Mouse (Mus musculus): ENCODE measurements around the gene Olfr1052. TPM values are rescaled to one million over a fixed set of nuclear protein-coding genes. Genes with fewer than 3 reads are reported as not detected.
"Not testable (repeated sequence)": the region's sequence is repeated elsewhere in the genome, so short reads cannot be mapped to it uniquely, and the experiment has no call there.

The Olfr1052 gene
- polyA plus RNA-seq (2014; fragmentation: Nextera tagmentation; extraction: Ambion mirVana) = not detected in 2 replicates

- ATAC-seq (ENCODE audit: low FRiP score, low TSS enrichment) (no peak), DNase-seq (no peak)
- Histone ChIP-seq H3K4me2 (ENCODE audit: low read length) (no peak within 1 kb of the TSS), H3K36me3 (ENCODE audit: control insufficient read depth, insufficient read depth, low read length) (no peaks in the 10 kb centered on the region), H3K4me1 (ENCODE audit: control insufficient read depth, insufficient read depth, low read length) (no peaks in the 10 kb centered on the region), H3K9ac (replicated peaks; ENCODE audit: low read length) (no peak within 1 kb of the TSS), H3K27me3 (ENCODE audit: control insufficient read depth, insufficient read depth, low read length) (no peaks in the 10 kb centered on the region), H3K27ac (replicated peaks; ENCODE audit: low read depth, low read length) (no peak within 1 kb of the TSS), H3K9me3 (ENCODE audit: control insufficient read depth, low read length) (no peaks in the 10 kb centered on the region), H3K4me3 (replicated peaks; ENCODE audit: low read depth, low read length) (no peak within 1 kb of the TSS)
Observed at GRCm38 (mm10) chr2:86292155-86292554, at the start of gene Olfr1052. TSS of gene Olfr1052 (plus strand) at chr2:86292455.

- not testable (repeated sequence) for H3K4me3 ChIP-seq (replicated peaks; ENCODE audit: low read depth, low read length); H3K4me2 ChIP-seq (ENCODE audit: low read length); ATAC-seq (ENCODE audit: low FRiP score, low TSS enrichment); H3K36me3 ChIP-seq (ENCODE audit: control insufficient read depth, insufficient read depth, low read length); H3K27me3 ChIP-seq (ENCODE audit: control insufficient read depth, insufficient read depth, low read length); H3K9me3 ChIP-seq (ENCODE audit: control insufficient read depth, low read length); H3K27ac ChIP-seq (replicated peaks; ENCODE audit: low read depth, low read length); DNase-seq; H3K9ac ChIP-seq (replicated peaks; ENCODE audit: low read length); H3K4me1 ChIP-seq (ENCODE audit: control insufficient read depth, insufficient read depth, low read length)
Observed at GRCm38 (mm10) chr2:86258228-86258627, 34.0 kb upstream of the Olfr1052 start, which contains the start of gene Olfr1049. TSS of gene Olfr1049 (minus strand) at chr2:86258328.

GRCm38 (mm10) chr2:86278988-86279387 is 13.3 kb upstream of the Olfr1052 start, which contains the start of gene Olfr1051:
TSS of gene Olfr1051 (minus strand) at chr2:86279088.
- DNase-seq; H3K36me3 ChIP-seq (ENCODE audit: control insufficient read depth, insufficient read depth, low read length); H3K27me3 ChIP-seq (ENCODE audit: control insufficient read depth, insufficient read depth, low read length); H3K4me1 ChIP-seq (ENCODE audit: control insufficient read depth, insufficient read depth, low read length); H3K4me2 ChIP-seq (ENCODE audit: low read length); H3K9me3 ChIP-seq (ENCODE audit: control insufficient read depth, low read length); H3K9ac ChIP-seq (replicated peaks; ENCODE audit: low read length); ATAC-seq (ENCODE audit: low FRiP score, low TSS enrichment); H3K4me3 ChIP-seq (replicated peaks; ENCODE audit: low read depth, low read length); H3K27ac ChIP-seq (replicated peaks; ENCODE audit: low read depth, low read length): not testable (repeated sequence)

DNA sequence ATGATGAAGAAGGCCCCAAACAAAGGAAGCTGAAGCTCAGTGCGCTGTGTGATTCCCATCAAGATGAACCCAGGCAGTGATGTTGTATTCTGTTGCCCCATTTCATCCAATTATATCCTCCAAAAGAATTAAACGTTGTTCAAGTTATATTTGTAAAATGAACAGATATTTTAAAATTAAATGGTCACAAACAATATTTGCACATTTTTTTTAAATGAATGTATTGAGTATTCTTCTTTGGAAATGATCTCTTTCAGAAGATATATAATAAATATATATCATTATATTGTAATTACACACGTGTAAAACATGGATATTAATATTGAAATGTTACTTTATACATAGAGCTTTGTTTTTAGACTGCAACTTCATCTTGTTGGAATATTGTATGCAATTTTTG is 22.9 kb downstream of the Olfr1052 start, which contains the start of gene Olfr1053:
Olfr1053 (minus strand) TSS at position 101 of the 400 bp plus-strand sequence.
- no peaks in the 10 kb centered on the region for H3K36me3 ChIP-seq (ENCODE audit: control insufficient read depth, insufficient read depth, low read length)

DNA sequence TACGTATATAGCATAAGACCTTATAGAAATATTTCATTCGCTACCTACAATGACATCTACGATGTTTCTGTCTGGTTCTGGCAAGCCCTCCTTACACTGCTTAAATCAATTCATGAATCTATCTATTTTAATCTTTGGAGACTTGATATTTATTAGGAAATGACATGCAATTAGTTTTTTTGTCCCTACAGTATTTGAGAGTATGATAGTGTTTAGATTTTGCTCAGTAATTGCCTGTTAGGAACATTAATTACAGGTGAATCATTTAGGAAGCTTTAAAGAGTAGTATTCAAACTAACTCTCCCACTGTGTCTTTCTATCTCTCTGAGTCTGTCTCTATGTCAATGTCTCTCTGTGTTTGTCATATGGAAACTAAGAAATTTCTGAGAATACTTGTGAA is 43.1 kb downstream of the Olfr1052 start, which contains the start of gene Olfr1054:
Olfr1054 (minus strand) TSS at position 101 of the 400 bp plus-strand sequence.
- no peaks in the 10 kb centered on the region for H3K4me1 ChIP-seq (ENCODE audit: control insufficient read depth, insufficient read depth, low read length)
- no peak for DNase-seq
- no peaks in the 10 kb centered on the region for H3K27me3 ChIP-seq (ENCODE audit: control insufficient read depth, insufficient read depth, low read length)

More for the DNA sequence above, 22.9 kb downstream of the Olfr1052 start, which contains the start of gene Olfr1053:
- DNase-seq (no peak), ATAC-seq (ENCODE audit: low FRiP score, low TSS enrichment) (no peak)
- Histone ChIP-seq H3K4me2 (ENCODE audit: low read length) (no peak within 1 kb of the TSS), H3K27me3 (ENCODE audit: control insufficient read depth, insufficient read depth, low read length) (no peaks in the 10 kb centered on the region), H3K4me3 (replicated peaks; ENCODE audit: low read depth, low read length) (no peak within 1 kb of the TSS), H3K9me3 (ENCODE audit: control insufficient read depth, low read length) (no peaks in the 10 kb centered on the region), H3K4me1 (ENCODE audit: control insufficient read depth, insufficient read depth, low read length) (no peaks in the 10 kb centered on the region), H3K27ac (replicated peaks; ENCODE audit: low read depth, low read length) (no peak within 1 kb of the TSS), H3K9ac (replicated peaks; ENCODE audit: low read length) (no peak within 1 kb of the TSS)
- WGBS = 65% methylated on average over 3 of the region's 3 CpGs

More for the DNA sequence above, 43.1 kb downstream of the Olfr1052 start, which contains the start of gene Olfr1054:
- no peak within 1 kb of the TSS for H3K4me3 ChIP-seq (replicated peaks; ENCODE audit: low read depth, low read length)
- H3K27ac ChIP-seq (replicated peaks; ENCODE audit: low read depth, low read length) = no peak within 1 kb of the TSS
- ATAC-seq (ENCODE audit: low FRiP score, low TSS enrichment) = no peak
- no peak within 1 kb of the TSS for H3K4me2 ChIP-seq (ENCODE audit: low read length)
- no peak within 1 kb of the TSS for H3K9ac ChIP-seq (replicated peaks; ENCODE audit: low read length)
- WGBS = 91% methylated on average over 3 of the region's 3 CpGs
- no peaks in the 10 kb centered on the region for H3K36me3 ChIP-seq (ENCODE audit: control insufficient read depth, insufficient read depth, low read length)
- H3K9me3 ChIP-seq (ENCODE audit: control insufficient read depth, low read length) = no peaks in the 10 kb centered on the region

Other genes starting within 250 kb of the Olfr1052 start
- gene Olfr1034, start 246.6 kb upstream of the Olfr1052 start, polyA plus RNA-seq (2014; fragmentation: Nextera tagmentation; extraction: Ambion mirVana) = not detected in 2 replicates
- not detected in 2 replicates for gene Olfr1036, start 218.5 kb upstream of the Olfr1052 start, polyA plus RNA-seq (2014; fragmentation: Nextera tagmentation; extraction: Ambion mirVana)
- not detected in 2 replicates for gene Olfr1037, start 205.1 kb upstream of the Olfr1052 start, polyA plus RNA-seq (2014; fragmentation: Nextera tagmentation; extraction: Ambion mirVana)
- gene Olfr1039, start 156.5 kb upstream of the Olfr1052 start, polyA plus RNA-seq (2014; fragmentation: Nextera tagmentation; extraction: Ambion mirVana) = not detected in 2 replicates
- not detected in 2 replicates for gene Olfr1040, start 145.7 kb upstream of the Olfr1052 start, polyA plus RNA-seq (2014; fragmentation: Nextera tagmentation; extraction: Ambion mirVana)
- not detected in 2 replicates for gene Olfr1042, start 130.6 kb upstream of the Olfr1052 start, polyA plus RNA-seq (2014; fragmentation: Nextera tagmentation; extraction: Ambion mirVana)
- gene Olfr1043, start 124.9 kb upstream of the Olfr1052 start, polyA plus RNA-seq (2014; fragmentation: Nextera tagmentation; extraction: Ambion mirVana) = not detected in 2 replicates
- not detected in 2 replicates for gene Olfr1044, start 114.6 kb upstream of the Olfr1052 start, polyA plus RNA-seq (2014; fragmentation: Nextera tagmentation; extraction: Ambion mirVana)
- gene Olfr52, start 106.8 kb upstream of the Olfr1052 start, polyA plus RNA-seq (2014; fragmentation: Nextera tagmentation; extraction: Ambion mirVana) = not detected in 2 replicates
- not detected in 2 replicates for gene Olfr1045, start 89.4 kb upstream of the Olfr1052 start, polyA plus RNA-seq (2014; fragmentation: Nextera tagmentation; extraction: Ambion mirVana)
- not detected in 2 replicates for gene Olfr1046, start 73.1 kb upstream of the Olfr1052 start, polyA plus RNA-seq (2014; fragmentation: Nextera tagmentation; extraction: Ambion mirVana)
- not detected in 2 replicates for gene Olfr1047, start 61.1 kb upstream of the Olfr1052 start, polyA plus RNA-seq (2014; fragmentation: Nextera tagmentation; extraction: Ambion mirVana)
- gene Olfr1048, start 52.2 kb upstream of the Olfr1052 start, polyA plus RNA-seq (2014; fragmentation: Nextera tagmentation; extraction: Ambion mirVana) = not detected in 2 replicates
- gene Olfr1049, start 34.1 kb upstream of the Olfr1052 start, polyA plus RNA-seq (2014; fragmentation: Nextera tagmentation; extraction: Ambion mirVana) = not detected in 2 replicates
- gene Olfr1051, start 13.4 kb upstream of the Olfr1052 start, polyA plus RNA-seq (2014; fragmentation: Nextera tagmentation; extraction: Ambion mirVana) = not detected in 2 replicates
- gene Olfr1053, start 22.8 kb downstream of the Olfr1052 start, polyA plus RNA-seq (2014; fragmentation: Nextera tagmentation; extraction: Ambion mirVana) = not detected in 2 replicates
- gene Olfr1054, start 43.0 kb downstream of the Olfr1052 start, polyA plus RNA-seq (2014; fragmentation: Nextera tagmentation; extraction: Ambion mirVana) = not detected in 2 replicates
- gene Olfr1055, start 57.8 kb downstream of the Olfr1052 start, polyA plus RNA-seq (2014; fragmentation: Nextera tagmentation; extraction: Ambion mirVana) = not detected in 2 replicates
- gene Olfr1056, start 70.0 kb downstream of the Olfr1052 start, polyA plus RNA-seq (2014; fragmentation: Nextera tagmentation; extraction: Ambion mirVana) = not detected in 2 replicates
- not detected in 2 replicates for gene Olfr1057, start 85.9 kb downstream of the Olfr1052 start, polyA plus RNA-seq (2014; fragmentation: Nextera tagmentation; extraction: Ambion mirVana)
- gene Olfr1058, start 96.1 kb downstream of the Olfr1052 start, polyA plus RNA-seq (2014; fragmentation: Nextera tagmentation; extraction: Ambion mirVana) = not detected in 2 replicates
- gene Olfr1061, start 121.6 kb downstream of the Olfr1052 start, polyA plus RNA-seq (2014; fragmentation: Nextera tagmentation; extraction: Ambion mirVana) = not detected in 2 replicates
- not detected in 2 replicates for gene Olfr1062, start 134.3 kb downstream of the Olfr1052 start, polyA plus RNA-seq (2014; fragmentation: Nextera tagmentation; extraction: Ambion mirVana)
- gene Olfr1065, start 158.1 kb downstream of the Olfr1052 start, polyA plus RNA-seq (2014; fragmentation: Nextera tagmentation; extraction: Ambion mirVana) = not detected in 2 replicates
- not detected in 2 replicates for gene Olfr1066, start 163.8 kb downstream of the Olfr1052 start, polyA plus RNA-seq (2014; fragmentation: Nextera tagmentation; extraction: Ambion mirVana)
- not detected in 2 replicates for gene Olfr228, start 194.9 kb downstream of the Olfr1052 start, polyA plus RNA-seq (2014; fragmentation: Nextera tagmentation; extraction: Ambion mirVana)
- gene Olfr1076, start 216.0 kb downstream of the Olfr1052 start, polyA plus RNA-seq (2014; fragmentation: Nextera tagmentation; extraction: Ambion mirVana) = not detected in 2 replicates